Mouse (Mus musculus): Measurements from ENCODE around the gene Gtf2ird1.
"Not testable (repeated sequence)": the region's sequence is repeated elsewhere in the genome, so short reads cannot be mapped to it uniquely, and the experiment has no call there.

Gtf2ird1 gene

DNA sequence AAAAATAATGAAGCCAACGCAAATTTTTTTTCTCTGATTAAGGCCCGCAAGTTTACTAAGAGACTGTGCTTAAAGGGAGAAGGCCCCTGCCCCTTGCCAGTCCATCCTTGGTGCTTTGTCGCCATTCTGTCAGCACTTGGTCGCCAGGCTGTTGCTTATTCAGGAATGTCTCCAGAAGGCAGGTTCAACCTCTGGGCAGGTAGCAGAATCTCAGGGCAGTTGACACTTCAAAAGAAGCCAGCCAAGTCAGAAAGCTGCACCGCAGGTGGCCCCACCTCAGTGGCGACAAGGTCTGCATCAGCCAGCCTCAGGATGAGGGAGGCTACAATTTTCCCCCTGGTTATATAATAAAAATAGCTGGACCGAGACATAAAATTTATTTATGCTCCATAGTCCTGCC is 19.2 kb upstream of the Gtf2ird1 start:
- not testable (repeated sequence) for DNase-seq (ENCODE audit: extremely low read depth, insufficient read length, low spot score)

DNA sequence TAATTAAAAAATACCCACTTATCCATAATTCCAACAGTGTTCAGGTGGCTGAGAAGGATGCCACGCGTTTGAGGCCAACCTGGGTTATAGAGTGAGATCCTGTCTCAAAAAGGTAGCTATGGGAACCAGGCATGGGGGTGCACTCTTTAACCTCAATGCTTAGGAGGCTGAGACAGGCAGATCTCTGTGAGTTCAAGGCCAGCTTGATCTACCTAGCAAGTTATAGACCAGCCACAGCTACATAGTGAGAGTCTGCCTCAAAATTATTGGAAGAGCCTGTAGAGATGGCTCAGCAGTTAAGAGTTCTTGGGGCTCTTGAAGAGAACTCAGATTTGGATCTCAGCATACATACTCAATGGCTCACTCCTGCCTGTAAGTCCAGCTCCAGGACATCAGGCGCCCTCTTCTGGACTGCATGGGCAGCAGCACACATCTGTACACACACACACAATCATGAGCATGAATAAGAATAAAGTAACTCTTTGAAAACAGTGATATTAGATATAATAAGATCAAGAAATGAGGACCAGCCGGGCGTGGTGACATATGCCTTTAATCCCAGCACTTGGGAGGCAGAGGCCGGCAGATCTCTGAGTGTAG is 18.6 kb upstream of the Gtf2ird1 start:
- no peak for DNase-seq (ENCODE audit: extremely low read depth, insufficient read length, low spot score)

DNA sequence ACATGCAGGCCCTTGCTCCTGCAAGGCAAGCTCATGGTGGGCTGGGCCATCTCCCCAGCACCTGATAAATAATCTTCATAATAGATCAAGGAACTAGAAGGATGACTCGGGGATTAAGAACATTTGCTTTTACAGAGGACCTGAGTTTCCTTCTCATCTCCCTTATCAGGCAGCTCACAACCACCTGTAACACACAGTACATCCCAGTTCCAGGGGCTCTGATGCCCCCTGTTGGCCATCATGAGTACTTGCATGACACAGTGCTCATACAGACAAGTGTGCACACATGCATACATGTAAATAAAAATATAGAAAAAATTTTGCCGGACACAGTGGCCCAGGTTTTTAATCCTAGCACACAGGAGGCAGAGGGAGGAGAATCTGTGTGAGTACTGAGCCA is 17.4 kb upstream of the Gtf2ird1 start:
- DNase-seq (ENCODE audit: extremely low read depth, insufficient read length, low spot score): no peak

DNA sequence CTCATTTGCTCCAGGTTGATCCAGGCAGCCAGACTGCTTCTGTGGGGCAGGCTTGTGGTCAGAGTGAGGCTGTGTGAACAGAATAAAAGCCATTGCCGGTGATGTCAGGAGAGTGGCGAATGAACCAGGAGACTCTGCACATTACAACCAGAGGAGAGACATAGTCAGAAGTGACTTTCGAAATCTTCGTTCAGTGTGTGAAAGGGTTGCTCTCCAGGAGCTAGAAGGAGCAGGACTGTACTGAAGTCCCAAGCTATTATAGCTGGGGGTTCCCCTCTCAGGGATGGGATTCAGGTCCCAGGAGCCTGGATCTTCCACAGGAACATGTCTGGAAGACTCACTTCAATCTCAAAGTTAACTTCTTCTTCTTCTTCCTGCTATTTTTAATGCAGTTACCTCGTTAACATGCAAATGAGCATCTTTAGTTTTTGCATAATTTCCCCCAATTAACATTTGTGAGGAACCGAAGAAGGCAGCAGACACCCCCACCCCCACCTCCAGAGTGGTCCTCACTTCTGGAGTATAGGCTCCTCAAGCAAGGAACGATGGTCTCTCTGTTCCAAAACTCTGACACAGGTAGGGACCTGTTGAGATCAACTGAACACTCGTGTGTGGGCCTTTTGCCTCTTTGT is 14.1 kb upstream of the Gtf2ird1 start:
- DNase-seq (ENCODE audit: extremely low read depth, insufficient read length, low spot score): no peak

DNA sequence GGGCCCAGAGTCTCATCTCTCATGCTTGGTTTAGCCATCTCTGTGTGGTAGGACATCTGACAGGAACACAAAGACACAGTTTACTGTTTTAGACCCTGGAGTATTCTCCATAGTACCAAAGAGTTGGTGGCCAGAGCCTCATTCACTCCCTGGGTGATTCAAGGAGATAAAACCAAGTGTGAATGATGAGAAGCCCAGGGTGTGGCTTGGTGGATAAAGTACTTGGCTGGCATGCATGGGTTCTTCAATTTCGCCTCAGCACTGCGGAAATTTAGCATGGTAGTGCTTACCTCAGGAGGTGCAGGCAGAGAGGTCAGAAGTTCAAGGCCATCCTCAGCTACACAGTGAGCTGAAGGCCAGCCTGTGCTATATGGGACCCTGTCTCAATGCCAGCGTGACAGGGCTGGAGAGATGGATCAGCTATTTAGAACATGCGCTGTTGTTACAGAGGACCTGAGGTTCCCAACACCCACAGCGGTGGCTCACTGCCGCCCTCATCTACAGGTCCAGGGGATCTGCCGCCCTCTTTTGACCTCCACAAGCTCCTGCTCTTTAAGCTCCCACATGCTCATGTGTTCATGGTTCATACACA is 13.1 kb upstream of the Gtf2ird1 start:
- no peak for DNase-seq (ENCODE audit: extremely low read depth, insufficient read length, low spot score)

DNA sequence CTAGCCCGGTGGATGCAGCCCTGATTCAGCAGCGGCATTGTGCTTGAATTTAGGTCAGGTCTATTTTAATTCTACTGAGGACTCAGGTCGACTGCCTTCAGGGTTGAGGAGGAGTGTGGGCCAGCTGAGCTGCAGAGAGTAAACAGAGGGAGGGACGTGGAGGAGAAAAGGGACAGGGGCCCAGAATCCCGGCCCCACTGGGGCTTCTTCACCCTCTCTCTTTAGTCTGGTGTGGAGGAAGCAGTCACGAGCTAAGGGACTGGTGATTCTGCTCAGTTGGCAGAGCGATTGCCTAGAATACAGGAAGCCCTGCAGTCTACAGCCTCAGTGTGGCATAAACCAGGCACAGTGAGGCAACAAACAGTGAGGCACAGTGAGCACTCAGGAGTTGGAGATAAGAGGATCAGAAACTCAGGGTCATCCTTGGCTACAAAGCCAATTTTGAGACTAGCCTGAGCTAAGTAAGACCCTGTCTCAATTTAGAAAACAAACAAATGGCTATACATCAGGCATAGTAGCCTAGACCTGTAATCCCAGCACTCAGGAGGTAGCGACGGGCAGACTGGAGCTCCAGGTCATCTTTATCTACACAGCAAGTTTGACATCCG is 11.7 kb upstream of the Gtf2ird1 start:
- no peak for DNase-seq (ENCODE audit: extremely low read depth, insufficient read length, low spot score)

DNA sequence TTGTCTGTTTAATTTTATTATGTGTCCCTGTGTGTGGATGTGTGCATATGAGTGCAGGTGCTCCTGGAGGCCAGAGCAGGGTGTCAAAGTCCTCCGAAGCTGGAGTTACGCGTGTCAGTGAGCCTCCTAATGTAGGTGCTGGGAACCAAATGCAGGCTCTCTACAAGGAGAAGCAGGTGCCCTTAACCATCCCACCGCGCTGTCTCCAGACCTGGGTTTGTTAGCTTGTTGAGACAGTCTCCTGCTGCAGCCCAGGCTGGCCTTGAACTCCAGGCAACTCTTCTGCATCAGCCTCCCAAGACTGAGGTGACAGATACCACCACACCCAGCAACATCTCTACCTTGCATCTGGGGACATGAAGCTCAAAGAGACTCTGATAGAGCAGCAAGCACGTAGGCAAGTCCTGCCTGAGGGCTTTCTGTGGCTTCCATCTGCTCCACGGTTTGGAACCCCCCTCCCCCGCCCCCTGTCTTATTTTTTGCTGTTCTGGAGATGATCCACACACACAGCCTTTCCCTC is 10.6 kb upstream of the Gtf2ird1 start:
- no peak for DNase-seq (ENCODE audit: extremely low read depth, insufficient read length, low spot score)

DNA sequence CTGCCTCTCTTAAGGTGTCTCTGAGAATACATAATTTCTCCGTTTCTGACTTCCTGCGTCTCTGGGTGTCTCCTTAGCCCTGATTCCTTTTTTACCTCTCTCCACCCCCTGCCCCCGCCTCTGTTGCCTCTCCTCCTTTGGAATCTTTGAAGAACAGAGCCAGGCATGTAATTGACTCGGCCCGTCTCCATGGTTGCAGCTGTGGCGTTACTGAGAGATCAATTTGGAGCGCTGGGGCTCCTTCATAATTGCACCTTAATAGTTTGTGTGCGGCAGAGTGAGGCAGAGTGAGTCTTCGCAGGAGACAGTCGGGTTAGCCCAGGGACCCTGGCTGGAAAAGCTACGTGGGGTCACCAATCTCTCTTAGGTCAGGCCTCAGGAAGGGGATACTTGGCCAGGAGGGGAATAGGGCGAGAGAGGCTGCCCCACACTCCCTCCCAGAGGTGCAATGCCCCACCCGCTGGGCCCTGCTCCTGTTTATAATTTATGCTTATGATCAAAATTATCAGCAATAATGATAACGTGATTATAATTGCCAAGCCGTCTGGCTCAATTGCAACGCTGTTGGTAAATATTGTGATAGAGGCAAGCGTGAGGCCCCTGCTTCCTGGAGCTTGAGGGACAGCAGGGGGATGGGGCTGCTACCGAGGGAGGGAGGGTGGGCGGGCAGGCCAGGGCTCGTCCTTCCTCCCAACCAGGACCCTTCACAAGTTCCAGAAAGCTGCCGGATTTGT is 9.9 kb upstream of the Gtf2ird1 start:
- no peak for DNase-seq (ENCODE audit: extremely low read depth, insufficient read length, low spot score)

DNA sequence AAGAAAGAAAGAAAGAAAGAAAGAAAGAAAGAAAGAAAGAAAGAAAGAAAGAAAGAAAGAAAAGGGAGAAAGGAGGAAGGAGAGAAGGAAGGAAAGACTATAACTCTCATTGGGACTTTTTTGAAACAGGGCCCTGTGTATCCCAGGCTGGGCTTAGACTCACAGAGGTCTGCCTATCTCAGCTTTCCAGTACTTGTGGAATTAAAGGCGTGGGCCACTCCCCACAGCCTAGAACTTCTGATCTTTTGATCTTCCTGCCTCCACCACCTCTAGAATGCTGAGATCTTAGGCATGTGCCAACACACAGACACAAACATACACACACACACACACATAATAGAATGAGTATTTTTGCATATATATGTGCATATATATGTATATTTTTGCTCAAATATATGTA is 8.7 kb upstream of the Gtf2ird1 start:
- no peak for DNase-seq (ENCODE audit: extremely low read depth, insufficient read length, low spot score)

DNA sequence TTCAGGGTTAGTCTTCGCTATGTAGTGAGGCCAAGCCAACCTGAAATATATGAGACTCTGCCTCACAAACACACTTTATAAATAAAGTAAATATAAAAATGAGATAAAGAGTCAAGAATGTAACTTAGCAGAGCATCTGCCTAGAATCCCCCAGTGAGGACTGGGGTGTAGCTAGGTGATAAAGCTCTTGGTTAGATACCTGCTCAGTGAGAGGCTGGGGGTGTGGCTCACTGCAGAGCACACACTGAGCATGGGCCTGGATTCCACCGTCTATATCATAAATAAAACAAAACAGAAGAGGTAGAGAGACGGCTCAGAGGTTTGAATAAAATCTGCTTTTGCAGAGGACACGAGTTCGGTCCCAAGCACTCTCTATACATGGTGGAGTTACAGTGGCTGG is 7.7 kb upstream of the Gtf2ird1 start:
- DNase-seq (ENCODE audit: extremely low read depth, insufficient read length, low spot score): no peak

DNA sequence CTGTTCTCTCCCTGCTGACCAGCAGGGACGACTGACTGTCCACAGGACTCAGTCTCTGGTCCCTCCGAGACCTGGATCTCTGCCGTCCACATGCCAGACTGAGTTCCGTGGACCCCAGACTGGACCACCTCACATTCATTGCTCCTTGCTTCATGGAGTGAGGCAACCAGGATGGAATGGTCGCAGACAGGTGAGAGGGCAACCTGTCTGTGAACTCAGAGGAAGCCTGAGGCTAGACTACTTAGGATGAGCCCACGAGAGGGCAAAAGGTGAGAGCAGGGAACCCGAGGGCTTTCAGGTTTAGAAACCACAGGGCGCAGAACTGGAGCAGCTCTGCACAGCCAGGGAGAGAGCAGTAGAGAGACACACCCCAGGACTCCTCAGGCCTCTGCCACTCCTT is 6.2 kb upstream of the Gtf2ird1 start:
- DNase-seq (ENCODE audit: extremely low read depth, insufficient read length, low spot score): no peak

DNA sequence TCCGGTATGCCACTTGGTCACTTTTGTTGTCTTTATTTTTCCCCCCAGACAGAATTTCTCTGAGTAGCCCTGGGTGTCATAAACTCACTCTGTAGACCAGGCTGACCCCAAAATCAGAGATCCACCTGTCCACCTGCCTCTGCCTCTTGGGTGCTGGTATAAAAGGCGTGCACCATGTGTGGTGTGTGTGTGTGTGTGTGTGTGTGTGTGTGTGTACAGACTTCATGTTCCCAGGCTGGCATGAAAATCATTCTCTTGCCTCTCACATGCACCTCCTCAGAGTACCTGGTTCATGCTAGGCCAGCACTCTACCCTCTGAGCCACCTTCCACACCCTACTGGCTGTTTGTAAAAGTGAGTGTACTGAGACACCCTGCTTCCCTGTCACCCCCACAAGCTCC is 5.8 kb upstream of the Gtf2ird1 start:
- DNase-seq (ENCODE audit: extremely low read depth, insufficient read length, low spot score): no peak

DNA sequence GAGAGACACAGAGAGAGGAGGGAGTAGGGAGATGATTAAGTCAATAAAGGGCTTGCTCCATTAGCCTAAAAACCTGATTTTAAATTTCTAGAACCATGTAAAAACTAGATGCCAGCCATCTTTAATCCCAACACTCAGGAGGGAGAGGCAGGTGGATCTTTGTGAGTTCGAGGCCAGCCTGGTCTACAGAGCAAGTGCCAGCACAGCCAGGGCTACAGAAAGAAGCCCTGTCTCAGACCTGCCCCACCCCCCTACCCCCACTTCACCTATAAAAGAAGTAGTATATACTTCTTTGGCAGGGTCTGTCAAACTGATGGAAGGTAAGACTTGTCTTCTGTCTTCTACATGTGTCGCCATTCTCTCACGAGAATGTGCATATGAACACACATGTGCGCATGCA is 4.0 kb upstream of the Gtf2ird1 start:
- DNase-seq (ENCODE audit: extremely low read depth, insufficient read length, low spot score): no peak

DNA sequence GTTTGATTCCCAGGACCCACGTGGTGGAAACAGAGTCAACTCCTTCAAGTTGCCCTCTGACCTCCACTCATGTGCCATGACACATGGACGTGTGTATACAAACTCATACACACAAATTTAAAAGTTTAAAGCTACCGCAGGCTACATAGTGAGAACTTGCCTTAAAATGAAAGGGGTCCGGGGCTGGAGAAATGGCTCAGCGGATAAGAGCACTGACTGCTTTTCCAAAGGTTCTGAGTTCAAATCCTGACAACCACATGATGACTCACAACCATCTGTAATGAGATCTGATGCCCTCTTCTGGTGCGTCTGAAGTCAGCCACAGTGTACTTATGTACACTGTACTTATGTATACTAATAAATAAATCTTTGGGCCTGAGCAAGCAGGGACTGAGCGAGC is 2.6 kb upstream of the Gtf2ird1 start:
- DNase-seq (ENCODE audit: extremely low read depth, insufficient read length, low spot score): no peak

DNA sequence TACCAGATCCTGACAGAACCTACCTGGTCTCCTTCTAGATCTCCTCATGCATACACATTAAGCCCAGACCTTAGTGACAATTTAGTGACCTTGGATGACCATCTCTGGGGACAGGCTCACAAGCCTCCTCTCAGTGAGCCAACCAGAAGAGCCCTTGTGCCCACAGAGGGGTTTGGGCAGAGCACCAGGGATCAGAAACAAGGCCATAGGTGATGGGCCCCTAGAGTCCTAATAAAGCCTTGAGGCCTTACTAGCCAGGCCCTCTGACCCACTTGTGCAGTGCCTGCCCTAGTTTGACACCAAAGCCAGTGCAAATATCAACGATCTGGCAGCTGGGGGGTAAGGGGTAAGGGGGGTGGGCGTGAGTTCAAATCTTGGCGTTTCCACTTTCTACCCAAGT is 1.9 kb upstream of the Gtf2ird1 start:
- DNase-seq (ENCODE audit: extremely low read depth, insufficient read length, low spot score): no peak

DNA sequence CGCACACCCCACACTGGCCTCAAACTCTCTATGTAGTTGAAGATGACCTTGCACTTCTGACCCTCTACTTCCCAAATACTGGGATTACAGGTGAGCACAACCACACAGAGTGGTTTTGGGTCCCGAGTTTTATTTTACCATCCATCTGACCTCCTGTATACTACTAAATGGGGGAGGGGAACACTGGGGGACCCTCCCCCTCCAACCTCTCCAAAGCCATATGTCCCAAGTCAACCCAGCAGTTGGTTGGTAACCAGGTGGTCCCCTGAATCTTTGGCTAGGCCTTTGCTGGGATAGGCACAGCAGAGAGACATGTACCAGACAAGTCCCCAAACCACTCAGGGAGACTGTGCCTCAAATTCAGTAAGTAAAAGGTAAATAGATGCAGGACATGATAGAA is 855 bp upstream of the Gtf2ird1 start:
- DNase-seq (ENCODE audit: extremely low read depth, insufficient read length, low spot score): no peak

DNA sequence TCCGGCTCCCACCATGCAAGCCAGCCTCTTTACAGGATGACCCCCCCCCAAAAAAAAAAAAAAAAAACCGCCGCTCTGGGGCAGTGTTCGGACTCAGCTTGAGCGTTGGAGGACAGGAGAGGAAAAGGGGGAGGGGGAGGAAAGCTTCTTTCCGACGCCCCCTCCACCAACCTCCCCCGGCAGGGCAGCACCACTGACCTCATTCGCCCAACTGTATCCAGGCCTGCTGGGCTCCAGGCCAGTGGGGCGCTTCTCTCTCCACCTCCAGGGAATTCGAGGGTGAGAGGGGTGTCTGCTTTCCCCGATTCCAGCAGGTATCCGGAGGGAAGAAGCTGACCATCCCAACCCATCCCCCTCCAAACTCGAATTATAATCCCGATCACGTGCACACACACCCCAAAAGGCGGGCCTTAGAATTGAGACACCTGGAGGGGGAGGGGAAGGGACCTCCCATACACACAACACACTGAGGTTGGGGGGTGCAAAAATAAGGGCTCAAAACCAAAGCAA is 547 bp downstream of the Gtf2ird1 start:
- peak; percentile 55 for DNase-seq (ENCODE audit: extremely low read depth, insufficient read length, low spot score)

DNA sequence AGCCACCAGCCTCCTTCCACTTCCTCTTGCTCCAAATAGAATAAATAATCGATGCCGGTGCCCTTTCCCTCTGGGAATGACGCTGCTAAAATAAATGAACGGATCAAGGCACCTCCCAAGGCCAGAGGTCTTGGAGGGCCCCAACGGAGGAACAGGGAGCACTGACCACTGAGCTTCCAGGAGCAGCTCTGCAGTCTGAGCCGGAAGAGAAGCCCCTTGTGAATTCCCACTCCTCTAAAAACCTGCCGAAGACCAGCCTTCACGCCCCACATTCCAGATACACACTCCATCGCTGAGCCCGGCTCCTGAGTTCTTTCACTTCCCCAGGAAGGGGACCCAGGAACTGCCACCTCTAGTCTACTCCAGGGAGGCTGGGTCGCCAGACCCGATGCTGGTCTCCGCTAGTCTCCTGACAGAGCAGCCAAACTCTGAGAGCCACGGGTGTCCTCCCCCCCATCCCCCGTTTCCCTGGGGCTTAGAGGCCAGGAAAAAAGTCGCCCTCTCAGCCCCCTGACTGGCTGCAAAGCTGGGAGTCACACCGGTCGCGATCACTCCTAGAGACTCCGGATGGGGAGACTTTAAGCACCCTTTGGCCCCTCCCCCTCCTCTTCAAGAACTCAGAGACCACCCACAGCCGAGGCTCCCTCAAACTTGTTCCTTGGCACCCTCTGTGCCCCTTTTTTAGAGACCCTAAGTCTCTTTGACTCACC is 1.2 kb downstream of the Gtf2ird1 start:
- peak; percentile 36 for DNase-seq (ENCODE audit: extremely low read depth, insufficient read length, low spot score)

DNA sequence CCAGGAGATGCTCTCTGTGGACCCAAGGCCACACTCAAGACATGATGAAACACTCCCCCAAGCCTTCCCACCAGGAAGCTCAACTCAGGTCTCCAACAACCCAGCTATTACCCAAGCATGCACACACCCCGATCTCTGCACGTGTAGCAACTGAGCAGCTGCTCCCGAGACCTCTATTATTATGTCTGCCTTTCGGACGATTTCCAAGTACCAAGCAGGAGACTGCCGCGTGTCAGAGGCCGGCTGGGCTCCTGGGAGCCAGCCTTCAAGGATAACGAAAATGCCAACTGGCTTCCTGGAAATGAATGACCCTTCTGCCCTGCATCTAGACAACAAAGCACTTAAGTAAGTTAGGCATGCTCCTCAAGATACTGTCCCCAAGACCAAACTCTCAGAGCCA is 2.1 kb downstream of the Gtf2ird1 start:
- no peak for DNase-seq (ENCODE audit: extremely low read depth, insufficient read length, low spot score)

DNA sequence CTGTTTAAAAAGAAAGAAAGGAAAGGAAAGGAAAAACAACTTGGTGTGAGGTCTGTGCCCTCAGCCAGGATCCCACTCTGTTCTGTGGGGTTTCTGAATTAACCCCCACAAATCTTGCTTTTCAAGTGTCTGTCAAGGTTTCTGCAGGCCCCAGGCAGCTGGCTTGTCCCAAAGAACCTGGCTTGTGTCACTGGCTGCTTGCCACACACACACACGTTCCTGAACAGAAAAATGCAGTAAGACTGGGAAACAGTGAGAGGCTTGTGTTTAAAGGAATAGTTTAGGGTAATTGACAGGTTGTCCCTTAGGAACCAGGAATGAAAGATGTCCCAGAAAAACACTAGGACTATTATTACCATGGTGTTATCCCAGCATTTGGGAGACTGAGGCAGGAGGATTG is 2.9 kb downstream of the Gtf2ird1 start:
- DNase-seq (ENCODE audit: extremely low read depth, insufficient read length, low spot score): no peak
